Mouse (Mus musculus): Measurements from ENCODE around the gene Zmiz1. TPM values are rescaled to one million over a fixed set of nuclear protein-coding genes. Genes with fewer than 3 reads are reported as not detected.

Zmiz1 gene
- total and polyA plus RNA-seq, 3 experiments, result 3.7 to 45.8 (median 11.1) TPM

- in situ Hi-C loops (cut with MboI; ENCODE audit: low pct_ligation_motif_present, low pct_unique_long_range_greater_than_20kb, low sequenced_read_pairs), result no loop called here
These were observed 16.3 kb upstream of the Zmiz1 start for GRCm38 (mm10) chr14:25442676-25443075.

GRCm38 (mm10) chr14:25447136-25447775 is 11.7 kb upstream of the Zmiz1 start:
- Histone ChIP-seq H3K4me2 (ENCODE audit: insufficient read depth, low read depth, poor library complexity, severe bottlenecking) (no peak overlapping the region), H3K79me2 (replicated peaks; ENCODE audit: control insufficient read depth, extremely low read depth, insufficient read depth, poor library complexity, severe bottlenecking) (no peaks in the 10 kb centered on the region), H3K9me3 (replicated peaks; ENCODE audit: low read length) (no peaks in the 10 kb centered on the region), H3K27ac (ENCODE audit: insufficient read depth, low read depth) (no peak overlapping the region), H3K4me3 (replicated peaks in 1 of 3; ENCODE audit: low read depth in 2 of 3, low read length in 2 of 3, poor library complexity in 1 of 3) (no peak overlapping the region), H3K27me3 (replicated peaks) (no peaks in the 10 kb centered on the region), H3K36me3 (replicated peaks in 1 of 2; ENCODE audit: control insufficient read depth in 1 of 2, insufficient read depth in 1 of 2, low read length in 1 of 2) (no peaks in the 10 kb centered on the region), H3K9ac (ENCODE audit: insufficient read depth, low read depth) (no peak overlapping the region), H3K4me1 (ENCODE audit: control insufficient read depth in 1 of 2, insufficient read depth in 2 of 2) (peaks cover 6% of the 10 kb centered on the region in 2 experiments; a peak in 3 of 4 replicates)
- in situ Hi-C loops (cut with MboI; ENCODE audit: low pct_ligation_motif_present, low pct_unique_long_range_greater_than_20kb, low sequenced_read_pairs), result no loop called here
- TF ChIP-seq ZC3H11A (IDR thresholded peaks at IDR 0.05; ENCODE audit: low read depth, low read length), result no peak
- no peak for TF ChIP-seq CHD1 (IDR thresholded peaks at IDR 0.05; ENCODE audit: low read depth, low read length)
- no peak for TF ChIP-seq GABPA (IDR thresholded peaks at IDR 0.05; ENCODE audit: insufficient replicate concordance, low read depth, low read length)
- no peak for TF ChIP-seq TBP (conservative IDR thresholded peaks at IDR 0.05; ENCODE audit: low read depth, low read length)
- no peak for TF ChIP-seq PAX5 (IDR thresholded peaks at IDR 0.05; ENCODE audit: low read length)
- no peak for TF ChIP-seq JUND (conservative IDR thresholded peaks at IDR 0.05; ENCODE audit: low read depth, low read length)
- no peak for TF ChIP-seq TCF12 (IDR thresholded peaks at IDR 0.05; ENCODE audit: low read depth, low read length)
- no peak for TF ChIP-seq RCOR1 (conservative IDR thresholded peaks at IDR 0.05; ENCODE audit: low read depth, low read length)
- TF ChIP-seq POLR2A (IDR thresholded peaks at IDR 0.05; ENCODE audit: low read depth, low read length), result no peak
- TF ChIP-seq JUN (IDR thresholded peaks at IDR 0.05; ENCODE audit: insufficient read depth, low read depth, low read length), result no peak
- no peak for TF ChIP-seq CHD2 (IDR thresholded peaks at IDR 0.05; ENCODE audit: low read length)
- TF ChIP-seq ETS1 (conservative IDR thresholded peaks at IDR 0.05; ENCODE audit: low read depth, low read length), result no peak
- TF ChIP-seq USF2 (conservative IDR thresholded peaks at IDR 0.05; ENCODE audit: low read depth, low read length), result no peak
- no peak for TF ChIP-seq MYC (IDR thresholded peaks at IDR 0.05; ENCODE audit: low read depth, low read length)
- no peak for TF ChIP-seq USF1 (IDR thresholded peaks at IDR 0.05; ENCODE audit: low read depth, low read length)
- no peak for TF ChIP-seq MEF2A (IDR thresholded peaks at IDR 0.05; ENCODE audit: borderline replicate concordance, low read depth, low read length)
- no peak for TF ChIP-seq CTCF (conservative IDR thresholded peaks at IDR 0.05 in 1 of 2, IDR thresholded peaks at IDR 0.05 in 1 of 2; ENCODE audit: low read depth in 2 of 2, low read length in 2 of 2)
- no peak for TF ChIP-seq MAZ (IDR thresholded peaks at IDR 0.05; ENCODE audit: low read depth, low read length)
- DNase-seq (ENCODE audit: extremely low read depth), result no peak
- dilution Hi-C loops (cut with MboI; ENCODE audit: extremely low pct_ligation_motif_present, extremely low pct_unique_long_range_greater_than_20kb, low sequenced_read_pairs), result no loop called here

More at GRCm38 (mm10) chr14:25442676-25443075, 16.3 kb upstream of the Zmiz1 start:
- Histone ChIP-seq H3K79me2 (replicated peaks; ENCODE audit: control insufficient read depth, extremely low read depth, insufficient read depth, poor library complexity, severe bottlenecking) (no peaks in the 10 kb centered on the region), H3K4me1 (ENCODE audit: control insufficient read depth in 1 of 2, insufficient read depth in 2 of 2) (peaks cover 6% of the 10 kb centered on the region in 2 experiments; a peak in 3 of 4 replicates), H3K27me3 (replicated peaks) (no peaks in the 10 kb centered on the region), H3K4me3 (replicated peaks in 1 of 3; ENCODE audit: low read depth in 2 of 3, low read length in 2 of 3, poor library complexity in 1 of 3) (no peak overlapping the region), H3K27ac (ENCODE audit: insufficient read depth, low read depth) (no peak overlapping the region), H3K9me3 (replicated peaks; ENCODE audit: low read length) (no peaks in the 10 kb centered on the region), H3K36me3 (replicated peaks in 1 of 2; ENCODE audit: control insufficient read depth in 1 of 2, insufficient read depth in 1 of 2, low read length in 1 of 2) (no peaks in the 10 kb centered on the region), H3K4me2 (ENCODE audit: insufficient read depth, low read depth, poor library complexity, severe bottlenecking) (no peak overlapping the region), H3K9ac (ENCODE audit: insufficient read depth, low read depth) (no peak overlapping the region)
- no peak for DNase-seq (ENCODE audit: extremely low read depth)
- dilution Hi-C loops (cut with MboI; ENCODE audit: extremely low pct_ligation_motif_present, extremely low pct_unique_long_range_greater_than_20kb, low sequenced_read_pairs), result no loop called here
- TF ChIP-seq JUND (conservative IDR thresholded peaks at IDR 0.05; ENCODE audit: low read depth, low read length), result no peak
- no peak for TF ChIP-seq CHD1 (IDR thresholded peaks at IDR 0.05; ENCODE audit: low read depth, low read length)
- TF ChIP-seq ZKSCAN1 (IDR thresholded peaks at IDR 0.05; ENCODE audit: borderline replicate concordance, low read depth, low read length), result no peak
- no peak for TF ChIP-seq PAX5 (IDR thresholded peaks at IDR 0.05; ENCODE audit: low read length)
- TF ChIP-seq ZC3H11A (IDR thresholded peaks at IDR 0.05; ENCODE audit: low read depth, low read length), result no peak
- no peak for TF ChIP-seq USF2 (conservative IDR thresholded peaks at IDR 0.05; ENCODE audit: low read depth, low read length)
- no peak for TF ChIP-seq NRF1 (IDR thresholded peaks at IDR 0.05; ENCODE audit: low read depth, low read length)

All from CH12.LX (cell line).